In the genomic region with DNA sequence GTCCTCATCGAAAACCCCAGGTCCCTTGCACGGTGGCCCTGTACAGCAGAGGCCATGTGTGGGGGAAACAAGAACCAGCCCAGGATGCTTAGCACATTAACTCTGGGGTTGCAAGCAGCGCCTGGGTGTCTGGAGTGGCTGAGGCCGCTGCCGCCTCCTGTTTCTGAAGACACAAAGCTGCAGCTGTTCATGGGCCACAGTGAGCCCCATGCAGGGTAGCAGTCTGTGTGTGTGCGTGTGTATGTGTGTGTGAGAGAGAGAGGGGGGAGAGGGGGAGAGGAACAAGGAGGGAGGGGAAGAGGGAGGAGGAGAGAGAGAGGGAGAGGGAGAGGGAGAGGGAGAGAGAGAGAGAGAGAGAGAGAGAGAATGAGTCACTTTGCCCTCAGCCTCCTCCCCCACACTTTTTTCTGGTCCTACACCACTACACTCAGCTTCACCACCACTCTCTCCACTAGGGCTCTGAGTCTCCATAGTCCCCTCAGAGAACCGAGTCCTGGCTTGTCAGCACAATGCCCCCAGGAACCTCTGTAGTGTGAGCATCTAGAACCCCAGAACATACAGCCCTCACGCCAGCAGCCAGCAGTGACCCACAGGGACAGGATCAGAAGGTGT, we compare ENCODE assay signal across 8 mouse cellular contexts. TPM values are rescaled to one million over a fixed set of nuclear protein-coding genes. Genes with fewer than 3 reads are reported as not detected.
DNase-seq lines count a peak whose midpoint lies in the region; ATAC-seq and TF ChIP-seq lines count a peak whose summit lies in the region.

No protein-coding gene starts in this region.

- no peak for TF ChIP-seq CTCF in gastrocnemius, adult 2 months (IDR thresholded peaks at IDR 0.05)
- no peak for TF ChIP-seq CTCF in lung, embryonic 14.5 days (IDR thresholded peaks at IDR 0.05; ENCODE audit: low read depth)
- TF ChIP-seq CTCF in lung, adult 2 months (IDR thresholded peaks at IDR 0.05; ENCODE audit: insufficient read depth, low read length) = no peak

- intact Hi-C loops in gastrocnemius, adult 2 months (cut with DNase I) = no loop called here

- ATAC-seq in lung, embryonic 14.5 days (ENCODE audit: insufficient read depth) = peak; percentile 22; the same call in 1 of the 2 replicates
- ATAC-seq in common myeloid progenitor, adult 5-6 weeks (replicated peaks; ENCODE audit: low read depth, poor library complexity, severe bottlenecking) = peak; percentile 36; the same call in 1 of the 2 replicates
- ATAC-seq in limb, embryonic 13.5 days (ENCODE audit: low FRiP score, low read depth) = peak; percentile 66

- no peak overlapping the region; the same call in 1 of the 2 replicates for H3K9ac ChIP-seq in lung, embryonic 14.5 days
- H3K9ac ChIP-seq in limb, embryonic 13.5 days = no peak overlapping the region

- peak overlapping the region; percentile 24; the same call in 1 of the 2 replicates for H3K27ac ChIP-seq in gastrocnemius, adult 2 months
- H3K27ac ChIP-seq in lung, embryonic 14.5 days (ENCODE audit: low read depth) = 0 out of 2 replicates have a peak overlapping the region, but pooled peaks have one; percentile 18
- H3K27ac ChIP-seq in limb, embryonic 13.5 days = peak overlapping the region; percentile 63

- H3K4me2 ChIP-seq in lung, embryonic 14.5 days = no peak overlapping the region
- H3K4me2 ChIP-seq in limb, embryonic 13.5 days (replicated peaks) = no peak overlapping the region

- DNase-seq in gastrocnemius, adult 2 months = no peak
- DNase-seq in gastrocnemius, adult 18-20 months (ENCODE audit: low spot score) = no peak
- peak; percentile 63 for DNase-seq in lung, embryonic 14.5 days
- no peak for DNase-seq in lung, adult 2 months
- no peak for DNase-seq in ovary, postnatal 14 days (ENCODE audit: low spot score)
- DNase-seq in adrenal gland, adult 18-20 months (ENCODE audit: low spot score in 2 of 2) = no peak

- H3K27me3 ChIP-seq in lung, embryonic 14.5 days (ENCODE audit: insufficient read depth, low read length) = no peaks in the 10 kb centered on the region
- no peaks in the 10 kb centered on the region for H3K27me3 ChIP-seq in limb, embryonic 13.5 days

- H3K36me3 ChIP-seq in lung, embryonic 14.5 days (ENCODE audit: insufficient read depth) = no peaks in the 10 kb centered on the region
- no peaks in the 10 kb centered on the region for H3K36me3 ChIP-seq in limb, embryonic 13.5 days

- peaks cover 11% of the 10 kb centered on the region for H3K4me1 ChIP-seq in lung, embryonic 14.5 days (ENCODE audit: insufficient read depth)
- H3K4me1 ChIP-seq in lung, adult 2 months (ENCODE audit: control insufficient read depth, insufficient read depth, low read length) = peaks cover 10% of the 10 kb centered on the region
- H3K4me1 ChIP-seq in limb, embryonic 13.5 days = peaks cover 51% of the 10 kb centered on the region

- no peak for TF ChIP-seq POLR2A in lung, adult 2 months (IDR thresholded peaks at IDR 0.05; ENCODE audit: borderline replicate concordance, extremely low read depth, low read depth, low read length)

- H3K9me3 ChIP-seq in lung, embryonic 14.5 days (ENCODE audit: low read depth, low read length) = no peaks in the 10 kb centered on the region
- H3K9me3 ChIP-seq in limb, embryonic 13.5 days = no peaks in the 10 kb centered on the region

- H3K4me3 ChIP-seq in gastrocnemius, adult 2 months = no peak overlapping the region
- no peak overlapping the region for H3K4me3 ChIP-seq in lung, embryonic 14.5 days (ENCODE audit: low read depth, low read length)
- H3K4me3 ChIP-seq in lung, adult 2 months (replicated peaks; ENCODE audit: extremely low read depth, low read depth, low read length) = no peak overlapping the region
- H3K4me3 ChIP-seq in limb, embryonic 13.5 days = no peak overlapping the region

- 17% methylated on average over 8 of the region's 8 CpGs for WGBS in lung, embryonic 14.5 days
- 52% methylated on average over 8 of the region's 8 CpGs for WGBS in lung, adult 2 months
- 19% methylated on average over 8 of the region's 8 CpGs for WGBS in limb, embryonic 13.5 days

RNA-seq across cellular contexts. Expression of a gene that starts 18.4 kb away (rescaled TPM):
- 10 to 100 TPM; 34.4 to 46.6 TPM for total RNA-seq in gastrocnemius, adult 2 months (2021)
- total RNA-seq in gastrocnemius, adult 18-20 months (2021) = 10 to 100 TPM; 24.1 to 37.3 TPM
- polyA plus RNA-seq in lung, embryonic 14.5 days (2014; fragmentation: Nextera tagmentation; extraction: Ambion mirVana) = 48.6 TPM in 2 replicates
- polyA plus RNA-seq in lung, adult 2 months (2012; rRNA removed) = 55.0 and 97.1 TPM in 2 replicates
- total RNA-seq in common myeloid progenitor, adult 5-6 weeks (2017) = 11.9 and 12.3 TPM in 2 replicates
- polyA plus RNA-seq in limb, embryonic 13.5 days (2015; fragmentation: Nextera tagmentation; extraction: Ambion mirVana) = 50.7 and 52.2 TPM in 2 replicates
- total RNA-seq in adrenal gland, adult 18-20 months (2021) = 10 to 100 TPM; 74.3 to 84.7 TPM

RNA-seq across cellular contexts. Expression of a gene that starts 24.1 kb away (rescaled TPM):
- total RNA-seq in gastrocnemius, adult 2 months (2021) = 10 to 100 TPM in 1 of 2 experiments, 1 to 10 TPM in 1; 8.1 to 11.6 TPM
- total RNA-seq in gastrocnemius, adult 18-20 months (2021) = 10 to 100 TPM in 1 of 2 experiments, 1 to 10 TPM in 1; 6.9 to 10.3 TPM
- polyA plus RNA-seq in lung, embryonic 14.5 days (2014; fragmentation: Nextera tagmentation; extraction: Ambion mirVana) = 93.8 and 97.9 TPM in 2 replicates
- 34.1 and 37.5 TPM in 2 replicates for polyA plus RNA-seq in lung, adult 2 months (2012; rRNA removed)
- 55.5 and 67.1 TPM in 2 replicates for total RNA-seq in common myeloid progenitor, adult 5-6 weeks (2017)
- 83.4 and 86.1 TPM in 2 replicates for polyA plus RNA-seq in limb, embryonic 13.5 days (2015; fragmentation: Nextera tagmentation; extraction: Ambion mirVana)
- 10 to 100 TPM; 45.3 to 51.7 TPM for total RNA-seq in adrenal gland, adult 18-20 months (2021)

RNA-seq across cellular contexts. Expression of a gene that starts 24.5 kb away (rescaled TPM):
- total RNA-seq in gastrocnemius, adult 2 months (2021) = 1 to 10 TPM; 3.9 to 6.6 TPM
- total RNA-seq in gastrocnemius, adult 18-20 months (2021) = 1 to 10 TPM; 4.2 to 4.8 TPM
- 13.3 and 15.0 TPM in 2 replicates for polyA plus RNA-seq in lung, embryonic 14.5 days (2014; fragmentation: Nextera tagmentation; extraction: Ambion mirVana)
- 16.4 and 16.7 TPM in 2 replicates for polyA plus RNA-seq in lung, adult 2 months (2012; rRNA removed)
- total RNA-seq in common myeloid progenitor, adult 5-6 weeks (2017) = 1.8 and 5.0 TPM in 2 replicates
- 10.2 and 11.6 TPM in 2 replicates for polyA plus RNA-seq in limb, embryonic 13.5 days (2015; fragmentation: Nextera tagmentation; extraction: Ambion mirVana)
- 10 to 100 TPM; 14.4 to 15.2 TPM for total RNA-seq in adrenal gland, adult 18-20 months (2021)
